Mouse (Mus musculus): Measurements from ENCODE around the gene Ptpn14.

GRCm38 (mm10) chr1:189830391-189830790, 102.3 kb downstream of the Ptpn14 start:
- TF ChIP-seq CTCF (IDR thresholded peaks at IDR 0.05; ENCODE audit: control insufficient read depth, insufficient read depth, low read length) (no peak), POLR2A (IDR thresholded peaks at IDR 0.05; ENCODE audit: borderline replicate concordance, control insufficient read depth, low read depth, low read length) (no peak)
